Mouse (Mus musculus) ES-Bruce4 (cell line): ENCODE measurements around the gene Pkn1. TPM values are rescaled to one million over a fixed set of nuclear protein-coding genes. Genes with fewer than 3 reads are reported as not detected.

ENCODE experiments used
- H3K27ac ChIP-seq: 2 replicates; pipeline ENCODE4 v1.5.1; 2012; ENCODE audit warnings: low read length, inconsistent platforms; ENCODE audit not compliant: insufficient read depth
- H3K27me3 ChIP-seq: 2 replicates; pipeline ENCODE4 v1.6.1; 2012; ENCODE audit warnings: mild to moderate bottlenecking, low read length, inconsistent platforms; ENCODE audit not compliant: control insufficient read depth, poor library complexity, insufficient read depth, severe bottlenecking
- H3K36me3 ChIP-seq: 2 replicates; pipeline ENCODE4 v1.6.1; 2012; ENCODE audit warnings: inconsistent platforms, mild to moderate bottlenecking, low read length, moderate library complexity; ENCODE audit not compliant: control insufficient read depth, poor library complexity, insufficient read depth, severe bottlenecking
- H3K4me1 ChIP-seq: one replicate; pipeline ENCODE4 v1.8.1; 2011; ENCODE audit warnings: low read length; ENCODE audit not compliant: control insufficient read depth, insufficient read depth
- H3K4me3 ChIP-seq: 2 replicates; pipeline ENCODE4 v1.5.1; 2011; ENCODE audit warnings: low read depth, mild to moderate bottlenecking, low read length
- H3K9ac ChIP-seq: 2 replicates; pipeline ENCODE4 v1.6.1; 2012; ENCODE audit warnings: low read depth, mild to moderate bottlenecking, inconsistent platforms; ENCODE audit not compliant: poor library complexity, severe bottlenecking
- H3K9me3 ChIP-seq: replicated peaks from 2 replicates; pipeline ENCODE4 v1.6.1; 2012; ENCODE audit warnings: mild to moderate bottlenecking, low read length, inconsistent platforms; ENCODE audit not compliant: control insufficient read depth, poor library complexity, insufficient read depth, severe bottlenecking
- CTCF ChIP-seq: IDR thresholded peaks from one replicate; pipeline ENCODE4 v1.8.1; 2011; ENCODE audit warnings: low read depth, low read length
- EP300 ChIP-seq: IDR thresholded peaks from 2 replicates; pipeline ENCODE4 v1.6.1; 2011; ENCODE audit warnings: low read depth, low read length; ENCODE audit not compliant: insufficient read depth
- POLR2A ChIP-seq: IDR thresholded peaks from one replicate; pipeline ENCODE4 v1.8.1; 2011; ENCODE audit warnings: low read length; ENCODE audit not compliant: insufficient read depth
- polyA plus RNA-seq: library from polyadenylated mRNA; stranded (reverse); fragments of >200 nt; gene quantifications from 2 replicates; pipeline ENCODE4 v1.2.4, GENCODE M21; 2011; ENCODE audit warnings: low read depth; ENCODE audit not compliant: missing spikeins, insufficient read depth, insufficient read length

The Pkn1 gene
- polyA plus RNA-seq, 1 experiment = 19.9 TPM

DNA sequence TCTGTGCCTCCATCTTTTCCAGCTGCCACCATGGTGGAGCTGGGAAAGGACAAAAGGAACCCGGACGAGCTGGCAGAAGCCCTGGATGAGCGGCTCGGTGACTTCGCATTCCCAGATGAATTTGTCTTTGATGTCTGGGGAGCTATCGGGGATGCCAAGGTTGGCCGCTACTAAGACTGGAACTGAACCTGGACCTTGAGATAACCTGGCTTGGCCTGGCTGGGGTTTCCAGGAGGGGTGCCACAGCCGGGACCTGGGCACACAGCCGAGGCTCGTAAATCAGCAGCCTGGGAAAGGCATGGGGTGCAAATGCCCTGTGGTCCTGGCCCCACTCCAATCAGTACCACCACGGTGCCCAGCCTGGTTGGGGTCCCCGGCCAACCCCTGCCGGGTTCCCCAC, 34.9 kb downstream of the Pkn1 start:
- Histone ChIP-seq H3K9me3 (no peaks in the 10 kb centered on the region), H3K36me3 (0 out of 2 replicates have a peak, but pooled peaks cover 3% of the 10 kb centered on the region), H3K27me3 (no peaks in the 10 kb centered on the region), H3K4me1 (peaks cover 7% of the 10 kb centered on the region), H3K9ac (no peak overlapping the region), H3K4me3 (no peak overlapping the region), H3K27ac (no peak overlapping the region)
- TF ChIP-seq CTCF = no peak
- TF ChIP-seq POLR2A = no peak
- TF ChIP-seq EP300 = no peak

DNA sequence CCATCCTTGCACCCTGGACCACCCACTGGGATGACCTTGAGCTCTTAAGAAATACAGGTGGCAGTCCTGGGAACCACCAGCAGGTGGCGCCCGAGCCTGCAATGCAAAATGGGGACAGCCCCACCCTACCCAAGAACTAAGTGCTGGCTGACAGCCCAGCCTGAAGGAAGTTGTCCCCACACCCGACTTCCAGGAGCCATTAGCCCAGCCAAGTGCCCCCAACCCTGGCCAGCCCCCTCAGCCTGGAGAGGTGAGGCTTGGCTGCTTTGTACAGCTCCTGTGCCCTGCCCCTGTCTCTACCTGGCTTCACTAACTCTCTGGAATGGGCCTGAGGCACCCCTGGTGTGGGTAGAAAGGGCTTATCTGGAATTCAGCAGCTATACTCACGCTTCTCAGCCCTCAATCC, 36.6 kb downstream of the Pkn1 start:
- H3K4me1 ChIP-seq = peaks cover 9% of the 10 kb centered on the region
- no peak overlapping the region for H3K27ac ChIP-seq
- H3K36me3 ChIP-seq = 0 out of 2 replicates have a peak, but pooled peaks cover 3% of the 10 kb centered on the region

DNA sequence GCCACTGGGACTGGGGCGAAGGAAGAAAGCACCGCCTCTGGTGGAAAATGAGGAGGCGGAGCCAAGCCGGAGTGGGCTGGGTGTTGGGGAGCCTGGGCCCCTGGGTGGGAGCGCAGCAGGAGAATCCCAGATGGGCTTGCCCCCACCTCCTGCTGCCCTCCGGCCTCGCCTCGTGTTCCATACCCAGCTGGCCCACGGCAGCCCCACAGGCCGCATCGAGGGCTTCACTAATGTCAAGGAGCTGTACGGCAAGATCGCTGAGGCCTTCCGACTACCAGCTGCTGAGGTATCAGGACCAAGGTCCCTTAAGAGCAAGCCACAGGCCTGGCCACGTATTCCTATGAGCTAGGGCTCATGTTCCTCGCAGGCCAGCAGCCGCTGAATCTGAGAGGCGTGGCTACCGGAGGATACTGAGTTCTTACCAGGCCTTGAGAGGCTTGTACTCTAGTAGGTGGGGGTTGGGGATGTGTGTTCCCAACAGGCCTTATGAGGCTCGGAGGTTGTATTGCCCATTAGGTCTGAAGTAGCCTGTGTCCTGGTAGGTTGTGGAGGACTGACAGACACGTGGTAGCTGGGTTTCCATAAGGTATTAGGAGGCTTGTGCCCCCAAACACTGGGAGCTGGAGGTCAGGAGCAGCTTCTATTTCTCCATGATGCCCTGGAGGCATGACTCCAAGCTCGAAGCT, 37.8 kb downstream of the Pkn1 start:
- Histone ChIP-seq H3K4me3 (0 out of 2 replicates have a peak overlapping the region, but pooled peaks have one; percentile 2), H3K27ac (no peak overlapping the region), H3K27me3 (no peaks in the 10 kb centered on the region), H3K36me3 (0 out of 2 replicates have a peak, but pooled peaks cover 3% of the 10 kb centered on the region), H3K9ac (peak overlapping the region; percentile 21; the same call in 1 of the 2 replicates), H3K9me3 (no peaks in the 10 kb centered on the region), H3K4me1 (peaks cover 11% of the 10 kb centered on the region)
- TF ChIP-seq EP300 = no peak

More for the DNA sequence above, 36.6 kb downstream of the Pkn1 start:
- H3K9ac ChIP-seq = no peak overlapping the region
- peak; percentile 97 for TF ChIP-seq CTCF
- TF ChIP-seq EP300 = peak; percentile 42; the same call in 1 of the 2 replicates
- TF ChIP-seq POLR2A = no peak
- no peak overlapping the region for H3K4me3 ChIP-seq
- H3K9me3 ChIP-seq = no peaks in the 10 kb centered on the region
- no peaks in the 10 kb centered on the region for H3K27me3 ChIP-seq

DNA sequence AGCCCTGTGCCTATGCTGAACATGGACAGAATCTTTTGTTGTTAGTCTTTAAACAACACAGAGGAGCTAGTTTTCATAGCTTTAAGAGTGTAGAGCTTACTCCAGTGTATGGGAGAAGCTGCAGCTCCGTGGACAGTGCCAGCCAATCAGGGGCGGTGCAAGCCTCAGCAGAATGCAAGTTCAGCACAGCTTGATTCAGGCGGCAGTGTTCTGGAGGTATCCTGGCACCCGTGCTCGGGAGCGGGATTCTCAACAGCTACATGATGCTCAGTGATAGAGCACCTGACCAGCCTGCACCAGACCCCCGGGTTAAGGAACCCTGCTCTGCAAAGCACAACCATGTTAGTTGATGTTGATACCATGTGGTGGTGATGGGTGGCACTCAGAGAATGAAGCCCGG, 38.4 kb downstream of the Pkn1 start:
- Histone ChIP-seq H3K27me3 (no peaks in the 10 kb centered on the region), H3K36me3 (0 out of 2 replicates have a peak, but pooled peaks cover 3% of the 10 kb centered on the region), H3K4me3 (no peak overlapping the region; the same call in 1 of the 2 replicates), H3K4me1 (peaks cover 11% of the 10 kb centered on the region), H3K9ac (peak overlapping the region; percentile 21; the same call in 1 of the 2 replicates), H3K27ac (no peak overlapping the region), H3K9me3 (no peaks in the 10 kb centered on the region)
- TF ChIP-seq CTCF (no peak), POLR2A (no peak), EP300 (no peak)

DNA sequence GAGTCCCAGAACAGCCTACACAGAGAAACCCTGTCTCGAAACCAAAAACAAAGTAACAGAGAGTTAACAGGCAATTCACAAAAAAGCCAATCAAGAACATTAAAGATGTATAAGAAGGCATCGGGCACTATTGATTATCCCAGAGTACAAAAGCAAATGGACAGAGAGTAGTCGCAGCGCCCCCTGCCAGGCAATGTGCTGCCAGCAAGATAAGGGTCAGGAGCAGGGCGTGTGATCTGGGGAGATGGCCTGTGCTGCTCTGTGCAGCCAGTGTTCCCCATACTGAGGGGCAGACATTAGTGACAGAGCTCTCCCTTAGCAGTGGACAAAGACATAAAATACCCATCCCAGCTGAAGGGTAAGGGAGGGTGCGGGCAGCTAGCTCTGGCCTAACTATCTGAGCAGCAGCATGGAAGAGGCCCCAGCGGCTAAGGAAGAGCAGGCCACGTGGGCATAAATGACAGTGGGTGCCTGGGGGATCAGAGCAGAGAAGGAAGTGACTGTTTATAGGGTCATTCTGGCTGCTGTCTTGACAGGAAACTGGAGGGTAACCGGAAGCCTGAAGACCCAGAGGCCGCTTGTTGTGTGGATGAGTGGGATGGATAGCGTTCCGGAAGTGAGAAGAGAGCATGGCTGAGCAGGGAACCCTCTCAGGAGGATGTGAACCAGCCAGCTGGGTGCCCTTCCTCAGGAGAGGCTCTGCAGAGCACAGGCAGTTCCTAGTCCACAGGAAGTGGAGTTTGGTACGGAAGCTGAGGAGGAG, 42.3 kb downstream of the Pkn1 start:
- Histone ChIP-seq H3K4me3 (no peak overlapping the region), H3K9ac (no peak overlapping the region), H3K36me3 (peaks cover 2% of the 10 kb centered on the region; the same call in 1 of the 2 replicates), H3K27me3 (no peaks in the 10 kb centered on the region), H3K27ac (peak overlapping the region; percentile 22), H3K4me1 (peaks cover 12% of the 10 kb centered on the region), H3K9me3 (no peaks in the 10 kb centered on the region)
- peak; percentile 72 for TF ChIP-seq CTCF
- TF ChIP-seq EP300 = no peak

DNA sequence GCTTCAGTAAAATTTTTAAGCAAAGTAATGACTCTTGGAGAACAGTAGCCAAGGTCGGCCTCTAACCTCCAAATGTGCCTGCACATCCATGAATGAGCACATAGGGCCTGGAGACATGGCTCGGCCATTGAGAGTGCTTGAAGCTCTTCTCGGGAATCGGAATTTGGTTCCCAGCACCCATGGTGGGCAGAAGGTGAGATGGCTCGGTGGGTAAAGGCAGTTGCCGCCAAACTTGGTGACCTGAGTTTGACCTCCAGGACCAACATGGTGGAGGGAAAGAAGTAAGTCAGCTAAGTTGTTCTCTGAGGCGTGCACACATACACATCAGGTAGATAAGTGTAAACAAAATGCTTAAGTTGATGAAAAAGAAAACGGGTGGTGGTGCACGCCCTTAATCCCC, 42.9 kb downstream of the Pkn1 start:
- no peaks in the 10 kb centered on the region for H3K27me3 ChIP-seq
- H3K27ac ChIP-seq = no peak overlapping the region
- H3K36me3 ChIP-seq = peaks cover 2% of the 10 kb centered on the region; the same call in 1 of the 2 replicates
- peaks cover 11% of the 10 kb centered on the region for H3K4me1 ChIP-seq
- H3K4me3 ChIP-seq = no peak overlapping the region
- no peaks in the 10 kb centered on the region for H3K9me3 ChIP-seq
- TF ChIP-seq EP300 (no peak), POLR2A (no peak), CTCF (no peak)
- H3K9ac ChIP-seq = no peak overlapping the region
